Mouse (Mus musculus) CH12.LX (cell line): ENCODE results near the gene Mettl27. TPM values are rescaled to one million over a fixed set of nuclear protein-coding genes. Genes with fewer than 3 reads are reported as not detected.

Experiments used
- DNase-seq: peaks from one replicate; pipeline ENCODE4 v3.0.0-alpha.2; 2013; ENCODE audit errors: extremely low read depth
- H3K27ac ChIP-seq: 2 replicates; pipeline ENCODE4 v1.5.1; 2012; ENCODE audit warnings: low read depth, mild to moderate bottlenecking, control low read depth, moderate library complexity; ENCODE audit not compliant: insufficient read depth
- H3K27me3 ChIP-seq: replicated peaks from 2 replicates; pipeline ENCODE3; 2012; ENCODE audit warnings: inconsistent platforms
- H3K36me3 ChIP-seq, 2 experiments: replicated peaks in 1 of 2; 2 replicates each; pipeline versions ENCODE3 to v1.6.1; 2012; ENCODE audit warnings: inconsistent platforms in 1 of 2, low read length in 1 of 2, mild to moderate bottlenecking in 1 of 2, mixed read lengths in 1 of 2, moderate library complexity in 1 of 2; ENCODE audit not compliant: control insufficient read depth in 1 of 2, insufficient read depth in 1 of 2
- H3K4me1 ChIP-seq, 2 experiments: 2 replicates each; pipeline ENCODE4 v1.6.1; 2012; ENCODE audit warnings: inconsistent platforms in 1 of 2, moderate library complexity in 1 of 2; ENCODE audit not compliant: insufficient read depth in 2 of 2, control insufficient read depth in 1 of 2
- H3K4me2 ChIP-seq: 2 replicates; pipeline ENCODE4 v1.6.1; 2012; ENCODE audit warnings: low read depth, mild to moderate bottlenecking, control low read depth; ENCODE audit not compliant: poor library complexity, insufficient read depth, severe bottlenecking
- H3K4me3 ChIP-seq, 3 experiments: fragments of 150-350 bp in 1 of 3; sonication (generic) in 1 of 3; replicated peaks in 1 of 3; 2 replicates each; pipeline versions ENCODE3 to v1.5.1; 2011 to 2012; ENCODE audit warnings: low read depth in 2 of 3, low read length in 2 of 3, mild to moderate bottlenecking in 2 of 3, moderate library complexity in 2 of 3, control low read depth in 1 of 3, improper control_type of control experiment in 1 of 3, inconsistent platforms in 1 of 3, mixed read lengths in 1 of 3; ENCODE audit not compliant: poor library complexity in 1 of 3
- H3K79me2 ChIP-seq: replicated peaks from 2 replicates; pipeline ENCODE4 v1.6.1; 2012; ENCODE audit warnings: mild to moderate bottlenecking, moderate library complexity; ENCODE audit not compliant: control insufficient read depth, poor library complexity, insufficient read depth, severe bottlenecking; ENCODE audit errors: extremely low read depth
- H3K9ac ChIP-seq: 2 replicates; pipeline ENCODE4 v1.6.1; 2012; ENCODE audit warnings: low read depth, mild to moderate bottlenecking, control low read depth, moderate library complexity; ENCODE audit not compliant: insufficient read depth
- H3K9me3 ChIP-seq: replicated peaks from 2 replicates; pipeline ENCODE3; 2012; ENCODE audit warnings: low read length, inconsistent platforms, mixed read lengths
- CHD1 ChIP-seq: IDR thresholded peaks from 2 replicates; pipeline ENCODE4 v1.6.1; 2012; ENCODE audit warnings: low read depth, low read length, improper control_type of control experiment, inconsistent platforms
- CHD2 ChIP-seq: IDR thresholded peaks from 2 replicates; pipeline ENCODE4 v1.6.1; 2011; ENCODE audit warnings: low read length, improper control_type of control experiment
- CTCF ChIP-seq, 2 experiments: IDR thresholded peaks in 1 of 2; conservative IDR thresholded peaks in 1 of 2; 2 replicates each; pipeline ENCODE4 v1.5.1; 2011 to 2012; ENCODE audit warnings: low read depth in 2 of 2, low read length in 2 of 2, improper control_type of control experiment in 1 of 2, inconsistent platforms in 1 of 2, mild to moderate bottlenecking in 1 of 2, moderate library complexity in 1 of 2
- EP300 ChIP-seq: IDR thresholded peaks from 2 replicates; pipeline ENCODE4 v1.6.1; 2011; ENCODE audit warnings: low read length, improper control_type of control experiment
- ETS1 ChIP-seq: conservative IDR thresholded peaks from 2 replicates; pipeline ENCODE4 v1.6.1; 2012; ENCODE audit warnings: low read depth, mild to moderate bottlenecking, inconsistent platforms, low read length, improper control_type of control experiment, moderate library complexity
- GABPA ChIP-seq: IDR thresholded peaks from 2 replicates; pipeline ENCODE4 v1.6.1; 2012; ENCODE audit warnings: low read depth, low read length, improper control_type of control experiment, inconsistent platforms; ENCODE audit not compliant: insufficient replicate concordance
- IRF4 ChIP-seq: IDR thresholded peaks from 2 replicates; pipeline ENCODE4 v1.6.1; 2014; ENCODE audit warnings: low read depth, mild to moderate bottlenecking, inconsistent platforms, low read length, improper control_type of control experiment
- MAFK ChIP-seq: IDR thresholded peaks from 2 replicates; pipeline ENCODE4 v1.6.1; 2011; ENCODE audit warnings: low read length, improper control_type of control experiment; ENCODE audit not compliant: insufficient replicate concordance
- MAX ChIP-seq: IDR thresholded peaks from 2 replicates; pipeline ENCODE4 v1.6.1; 2011; ENCODE audit warnings: low read length, improper control_type of control experiment
- MAZ ChIP-seq: IDR thresholded peaks from 2 replicates; pipeline ENCODE4 v1.6.1; 2012; ENCODE audit warnings: low read depth, mild to moderate bottlenecking, inconsistent platforms, low read length, improper control_type of control experiment, moderate library complexity
- MEF2A ChIP-seq: IDR thresholded peaks from 2 replicates; pipeline ENCODE4 v1.6.1; 2014; ENCODE audit warnings: low read depth, mild to moderate bottlenecking, inconsistent platforms, low read length, improper control_type of control experiment, borderline replicate concordance
- NELFE ChIP-seq: IDR thresholded peaks from 2 replicates; pipeline ENCODE4 v1.6.1; 2011; ENCODE audit warnings: low read depth, low read length, improper control_type of control experiment
- NRF1 ChIP-seq: IDR thresholded peaks from 2 replicates; pipeline ENCODE4 v1.6.1; 2014; ENCODE audit warnings: low read depth, mild to moderate bottlenecking, inconsistent platforms, low read length, improper control_type of control experiment, moderate library complexity
- PAX5 ChIP-seq: IDR thresholded peaks from 2 replicates; pipeline ENCODE4 v1.6.1; 2012; ENCODE audit warnings: low read length, inconsistent platforms, mixed read lengths
- POLR2A ChIP-seq: IDR thresholded peaks from 2 replicates; pipeline ENCODE4 v1.6.1; 2011; ENCODE audit warnings: low read depth, mild to moderate bottlenecking, improper control_type of control experiment, low read length
- POLR2AphosphoS2 ChIP-seq: IDR thresholded peaks from 2 replicates; pipeline ENCODE4 v1.6.1; 2011; ENCODE audit warnings: low read depth, low read length, improper control_type of control experiment
- RAD21 ChIP-seq: IDR thresholded peaks from 2 replicates; pipeline ENCODE4 v1.6.1; 2011; ENCODE audit warnings: low read depth, mild to moderate bottlenecking, low read length, improper control_type of control experiment, moderate library complexity
- UBTF ChIP-seq: IDR thresholded peaks from 2 replicates; pipeline ENCODE4 v1.6.1; 2012; ENCODE audit warnings: low read depth, mild to moderate bottlenecking, inconsistent platforms, low read length, improper control_type of control experiment, moderate library complexity
- USF1 ChIP-seq: IDR thresholded peaks from 2 replicates; pipeline ENCODE4 v1.6.1; 2014; ENCODE audit warnings: low read depth, mild to moderate bottlenecking, inconsistent platforms, low read length, improper control_type of control experiment
- ZC3H11A ChIP-seq: IDR thresholded peaks from 2 replicates; pipeline ENCODE4 v1.6.1; 2012; ENCODE audit warnings: low read depth, mild to moderate bottlenecking, inconsistent platforms, low read length, improper control_type of control experiment
- ZNF384 ChIP-seq: IDR thresholded peaks from 2 replicates; pipeline ENCODE4 v1.6.1; 2012; ENCODE audit warnings: low read depth, low read length, improper control_type of control experiment, inconsistent platforms
- dilution Hi-C: fragments of 300-500 bp; cut with MboI; formaldehyde crosslinking; loops from 2 replicates; pipeline ENCODE4 v1.14.3; 2020; ENCODE audit warnings: low sequenced_read_pairs; ENCODE audit not compliant: extremely low pct_unique_long_range_greater_than_20kb, extremely low pct_ligation_motif_present
- in situ Hi-C: fragments of 300-500 bp; cut with MboI; formaldehyde crosslinking; loops from 3 replicates; pipeline ENCODE4 v1.14.3; 2019; ENCODE audit warnings: low sequenced_read_pairs, low pct_ligation_motif_present, low pct_unique_long_range_greater_than_20kb, mixed read lengths
- polyA plus RNA-seq: library from polyadenylated mRNA; unstranded; fragments of >175 nt; gene quantifications from 2 replicates; pipeline ENCODE4 v1.2.1, GENCODE M21; 2012; ENCODE audit warnings: low read depth; ENCODE audit not compliant: insufficient read length
- total RNA-seq, 2 experiments: library from RNA; depleted of rRNA; stranded (reverse); fragments of 300-350 nt in 1 of 2; fragments of >200 nt in 1 of 2; gene quantifications; 2 replicates each; pipeline ENCODE4 v1.2.3; 2012 to 2014

The Mettl27 gene
- total and polyA plus RNA-seq, 3 experiments: 0.73 to 1.9 (median 0.93) TPM

DNA sequence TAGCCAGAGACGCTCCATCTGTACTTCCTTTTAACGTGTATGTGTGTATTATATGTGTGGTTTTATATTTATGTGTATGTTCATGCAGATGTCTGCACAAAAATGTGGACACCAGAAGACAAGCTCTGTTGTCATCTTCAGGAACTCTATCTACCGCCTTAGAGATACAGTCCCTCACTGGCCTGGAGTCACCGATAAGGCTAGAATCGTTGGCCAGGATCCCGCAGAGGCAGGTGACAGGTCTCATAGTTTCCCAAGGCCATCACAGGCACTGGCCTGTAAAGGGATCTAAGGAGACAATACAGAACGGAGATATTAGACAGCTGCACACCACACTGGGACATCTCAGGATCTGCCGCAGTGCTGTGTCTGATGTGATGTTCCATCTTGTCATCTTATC, 11.1 kb upstream of the Mettl27 start:
- no peak for TF ChIP-seq MAZ
- TF ChIP-seq MAFK: no peak
- no peak for TF ChIP-seq PAX5
- no peak for TF ChIP-seq ETS1
- TF ChIP-seq USF1: no peak
- no peak for TF ChIP-seq CHD1
- no peak for TF ChIP-seq POLR2AphosphoS2
- TF ChIP-seq POLR2A: no peak
- TF ChIP-seq MEF2A: no peak
- TF ChIP-seq NELFE: no peak
- no peak for TF ChIP-seq NRF1
- no peak for TF ChIP-seq ZNF384
- TF ChIP-seq GABPA: no peak
- no peak for TF ChIP-seq MAX
- TF ChIP-seq CHD2: no peak
- TF ChIP-seq IRF4: no peak
- TF ChIP-seq EP300: no peak
- no peak for TF ChIP-seq UBTF
- no peak for TF ChIP-seq ZC3H11A
- TF ChIP-seq CTCF (conservative IDR thresholded peaks at IDR 0.05 in 1 of 2, IDR thresholded peaks at IDR 0.05 in 1 of 2; ENCODE audit: low read depth in 2 of 2, low read length in 2 of 2): no peak
- no peak overlapping the region for H3K4me2 ChIP-seq

GRCm38 (mm10) chr5:134923141-134923540, 9.0 kb upstream of the Mettl27 start:
- dilution Hi-C loops (no loop called here), in situ Hi-C loops (loop anchor here (25.0 kb wide), 2 partner anchors 186 to 189 kb away; partner anchors contain the start of gene Eln)
- TF ChIP-seq RAD21 (no peak), MAX (no peak), ZC3H11A (no peak), IRF4 (no peak), ZNF384 (no peak), ETS1 (no peak)
- no peaks in the 10 kb centered on the region for H3K36me3 ChIP-seq
- H3K4me1 ChIP-seq: no peaks in the 10 kb centered on the region
- H3K27ac ChIP-seq: no peak overlapping the region
- H3K4me3 ChIP-seq: no peak overlapping the region
- peaks cover 77% of the 10 kb centered on the region for H3K27me3 ChIP-seq
- H3K4me2 ChIP-seq: no peak overlapping the region
- no peaks in the 10 kb centered on the region for H3K9me3 ChIP-seq
- no peak for DNase-seq
- no peaks in the 10 kb centered on the region for H3K79me2 ChIP-seq
- H3K9ac ChIP-seq: no peak overlapping the region

More for the DNA sequence above, 11.1 kb upstream of the Mettl27 start:
- no peak overlapping the region for H3K27ac ChIP-seq
- DNase-seq: no peak
- no peak overlapping the region for H3K4me3 ChIP-seq
- H3K9ac ChIP-seq: no peak overlapping the region
- dilution Hi-C loops (no loop called here), in situ Hi-C loops (loop anchor here (25.0 kb wide), 2 partner anchors 184 to 191 kb away; partner anchors contain the start of gene Eln)
- H3K79me2 ChIP-seq: no peaks in the 10 kb centered on the region
- peaks cover 68% of the 10 kb centered on the region for H3K27me3 ChIP-seq
- H3K4me1 ChIP-seq: no peaks in the 10 kb centered on the region
- H3K9me3 ChIP-seq: peaks cover 10% of the 10 kb centered on the region
- H3K36me3 ChIP-seq: no peaks in the 10 kb centered on the region
